In genomic region chr9:54555044-54555443, GRCm38 (mm10) we compare ENCODE assay signal across 1 mouse cellular context.
TF ChIP-seq lines count a peak whose summit lies in the region.

No protein-coding gene starts in this region.

TF ChIP-seq in MEL, 35 proteins besides CTCF, POLR2A, EP300 and RAD21:
- TF ChIP-seq NELFE (IDR thresholded peaks at IDR 0.05; ENCODE audit: low read depth, low read length) = no peak
- TF ChIP-seq MAX (IDR thresholded peaks at IDR 0.05; ENCODE audit: low read length) = no peak
- no peak for TF ChIP-seq ZKSCAN1 (IDR thresholded peaks at IDR 0.05; ENCODE audit: low read depth, low read length)
- no peak for TF ChIP-seq MYC (IDR thresholded peaks at IDR 0.05; ENCODE audit: low read depth, low read length)
- no peak for TF ChIP-seq POLR2AphosphoS5 (IDR thresholded peaks at IDR 0.05; ENCODE audit: borderline replicate concordance, low read depth, low read length)
- no peak for TF ChIP-seq CHD2 (IDR thresholded peaks at IDR 0.05; ENCODE audit: low read length)
